Mouse (Mus musculus) erythroblast, embryonic 14.5 days (primary cell): Measurements from ENCODE around the gene Tnxb. TPM values are rescaled to one million over a fixed set of nuclear protein-coding genes. Genes with fewer than 3 reads are reported as not detected.

ENCODE experiments used
- H3K27me3 ChIP-seq: 2 replicates; pipeline ENCODE4 v1.6.1; 2012; ENCODE audit warnings: inconsistent platforms; ENCODE audit not compliant: control insufficient read depth
- H3K36me3 ChIP-seq: 2 replicates; pipeline ENCODE4 v1.6.1; 2012; ENCODE audit warnings: mild to moderate bottlenecking, inconsistent platforms; ENCODE audit not compliant: control insufficient read depth
- H3K4me1 ChIP-seq: 2 replicates; pipeline ENCODE4 v1.6.1; 2012; ENCODE audit warnings: inconsistent platforms; ENCODE audit not compliant: control insufficient read depth
- H3K4me3 ChIP-seq: replicated peaks from 2 replicates; pipeline ENCODE3; 2012; ENCODE audit warnings: moderate library complexity, mild to moderate bottlenecking, inconsistent platforms
- H3K9me3 ChIP-seq: 2 replicates; pipeline ENCODE4 v1.6.1; 2012; ENCODE audit warnings: low read length, inconsistent platforms, mixed read lengths; ENCODE audit not compliant: control insufficient read depth
- GATA1 ChIP-seq: IDR thresholded peaks from 2 replicates; pipeline ENCODE4 v1.6.1; 2012; ENCODE audit warnings: low read length, inconsistent platforms, mixed read lengths
- TAL1 ChIP-seq: IDR thresholded peaks from 3 replicates; pipeline ENCODE4 v1.6.1; 2012; ENCODE audit warnings: low read length, inconsistent platforms, mixed read lengths
- polyA plus RNA-seq: library from polyadenylated mRNA; stranded (reverse); fragments of >175 nt; gene quantifications from 2 replicates; pipeline ENCODE4 v1.2.3, GENCODE M21; 2012

Tnxb gene
- polyA plus RNA-seq, 1 experiment: not detected

DNA sequence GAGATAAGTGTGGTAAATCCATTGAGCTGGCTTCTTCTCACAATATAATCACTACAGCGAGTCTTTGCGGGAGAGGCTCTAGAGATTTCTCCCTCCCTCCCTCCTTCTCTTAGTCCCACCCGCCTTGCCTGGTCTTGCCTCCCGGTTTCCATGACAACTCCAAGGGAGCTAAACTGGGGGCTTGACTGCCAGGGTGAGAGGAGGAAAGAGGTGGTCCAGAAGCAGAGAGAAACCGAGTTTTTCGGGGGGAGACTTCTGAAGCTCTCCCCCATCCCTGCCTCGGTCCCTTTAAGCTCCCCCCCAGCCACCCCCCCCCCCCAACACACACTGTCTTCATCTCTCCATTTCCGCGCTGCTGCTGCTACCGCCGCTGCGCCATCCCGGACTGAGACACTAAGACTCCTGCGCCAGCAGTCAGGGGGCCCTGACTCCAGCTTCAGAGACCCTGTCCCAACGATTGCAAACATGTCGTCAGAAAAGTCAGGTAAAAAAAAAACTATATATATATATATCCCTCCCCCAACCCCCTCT, 41.0 kb upstream of the Tnxb start, which contains the start of gene Prrt1:
Gene Prrt1 (plus strand): TSS at position 313 of the 531 bp plus-strand sequence.
- H3K27me3 ChIP-seq: peaks cover 77% of the 10 kb centered on the region
- peaks cover 3% of the 10 kb centered on the region; the same call in 1 of the 2 replicates for H3K9me3 ChIP-seq
- TF ChIP-seq GATA1: no peak
- TF ChIP-seq TAL1: no peak
- no peak within 1 kb of the TSS for H3K4me3 ChIP-seq
- H3K4me1 ChIP-seq: peaks cover 37% of the 10 kb centered on the region
- H3K36me3 ChIP-seq: peaks cover 3% of the 10 kb centered on the region

DNA sequence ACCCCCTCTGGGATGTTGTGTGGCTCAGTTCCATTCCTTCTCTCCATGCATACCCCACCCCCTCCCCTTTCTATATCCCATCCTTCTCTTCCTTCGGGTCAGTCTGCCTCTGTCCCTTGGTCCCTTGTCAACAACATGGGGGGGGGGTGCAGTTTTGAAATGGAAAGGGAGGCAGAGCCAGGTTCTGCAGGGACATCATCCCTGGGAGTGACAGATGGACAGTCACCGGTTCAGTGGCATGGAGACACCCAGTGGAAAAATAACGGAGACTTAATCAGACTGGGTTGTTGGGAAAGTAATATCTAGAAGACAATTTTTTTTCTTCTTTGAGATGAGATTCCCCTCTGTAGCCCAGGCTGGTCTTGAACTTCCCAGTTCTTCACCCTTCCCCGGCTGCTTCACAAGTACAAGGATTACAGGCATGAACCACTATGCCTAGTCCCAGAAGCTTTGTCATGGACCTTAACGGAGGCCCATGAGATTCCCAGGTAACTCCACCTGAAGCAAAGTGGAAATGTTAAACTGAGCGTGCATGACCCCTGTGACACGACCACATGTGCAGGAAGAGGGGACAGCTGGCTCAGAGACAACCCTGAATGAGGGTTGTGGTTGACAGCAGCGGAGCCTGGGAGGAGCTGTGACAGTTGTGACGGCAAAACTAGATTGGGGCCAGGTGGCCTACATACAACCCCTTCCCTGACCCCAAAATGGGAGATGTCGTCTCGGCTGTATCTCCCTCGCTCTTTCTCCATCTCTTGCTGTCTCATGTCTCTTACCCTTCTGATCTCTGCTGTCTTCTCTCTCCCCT, 40.3 kb upstream of the Tnxb start:
- Histone ChIP-seq H3K36me3 (peaks cover 3% of the 10 kb centered on the region), H3K9me3 (peaks cover 3% of the 10 kb centered on the region; the same call in 1 of the 2 replicates), H3K27me3 (peaks cover 77% of the 10 kb centered on the region), H3K4me1 (peaks cover 37% of the 10 kb centered on the region), H3K4me3 (no peak overlapping the region)
- TF ChIP-seq TAL1 (no peak), GATA1 (no peak)

DNA sequence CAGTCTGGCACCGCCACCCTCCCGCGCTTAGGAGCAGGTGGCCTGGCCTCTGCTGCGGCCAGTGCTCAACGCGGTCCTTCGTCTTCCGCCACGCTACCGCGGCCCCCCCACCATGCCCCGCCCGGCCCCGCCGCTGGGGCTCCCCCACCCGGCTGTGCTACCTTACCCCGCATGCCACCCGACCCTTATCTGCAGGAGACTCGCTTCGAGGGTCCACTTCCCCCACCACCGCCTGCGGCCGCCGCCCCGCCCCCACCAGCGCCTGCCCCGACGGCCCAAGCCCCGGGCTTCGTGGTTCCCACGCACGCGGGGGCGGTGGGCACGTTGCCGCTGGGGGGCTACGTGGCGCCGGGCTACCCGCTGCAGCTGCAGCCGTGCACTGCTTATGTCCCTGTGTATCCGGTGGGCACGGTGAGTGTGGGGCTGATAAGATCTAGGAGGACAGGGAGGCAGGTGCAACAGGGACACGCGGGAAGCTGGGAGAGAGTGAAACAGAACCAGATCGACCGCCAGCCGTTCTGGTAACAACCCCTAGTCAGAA, 39.5 kb upstream of the Tnxb start:
- H3K36me3 ChIP-seq: no peaks in the 10 kb centered on the region
- H3K27me3 ChIP-seq: peaks cover 81% of the 10 kb centered on the region
- H3K4me1 ChIP-seq: peaks cover 35% of the 10 kb centered on the region
- H3K4me3 ChIP-seq: no peak overlapping the region
- TF ChIP-seq TAL1 (no peak), GATA1 (no peak)
- H3K9me3 ChIP-seq: peaks cover 3% of the 10 kb centered on the region; the same call in 1 of the 2 replicates

DNA sequence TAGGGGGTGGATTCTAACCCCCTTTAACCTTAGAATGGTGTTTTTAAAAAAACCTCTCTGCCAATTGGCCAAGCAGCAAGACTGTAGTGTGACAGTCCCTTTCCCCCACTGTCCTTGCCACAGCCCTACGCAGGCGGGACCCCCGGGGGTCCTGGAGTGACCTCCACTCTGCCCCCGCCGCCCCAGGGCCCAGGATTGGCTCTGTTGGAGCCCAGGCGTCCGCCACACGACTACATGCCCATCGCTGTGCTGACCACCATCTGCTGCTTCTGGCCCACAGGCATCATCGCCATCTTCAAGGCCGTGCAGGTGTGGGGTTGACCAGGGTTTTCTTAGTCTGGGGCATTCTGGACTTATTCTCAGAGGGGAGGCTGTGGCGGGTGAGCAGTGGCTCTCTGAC, 38.7 kb upstream of the Tnxb start:
- Histone ChIP-seq H3K9me3 (peaks cover 3% of the 10 kb centered on the region; the same call in 1 of the 2 replicates), H3K4me1 (peaks cover 26% of the 10 kb centered on the region), H3K27me3 (peaks cover 79% of the 10 kb centered on the region), H3K36me3 (no peaks in the 10 kb centered on the region), H3K4me3 (no peak overlapping the region)
- TF ChIP-seq TAL1 (no peak), GATA1 (no peak)

DNA sequence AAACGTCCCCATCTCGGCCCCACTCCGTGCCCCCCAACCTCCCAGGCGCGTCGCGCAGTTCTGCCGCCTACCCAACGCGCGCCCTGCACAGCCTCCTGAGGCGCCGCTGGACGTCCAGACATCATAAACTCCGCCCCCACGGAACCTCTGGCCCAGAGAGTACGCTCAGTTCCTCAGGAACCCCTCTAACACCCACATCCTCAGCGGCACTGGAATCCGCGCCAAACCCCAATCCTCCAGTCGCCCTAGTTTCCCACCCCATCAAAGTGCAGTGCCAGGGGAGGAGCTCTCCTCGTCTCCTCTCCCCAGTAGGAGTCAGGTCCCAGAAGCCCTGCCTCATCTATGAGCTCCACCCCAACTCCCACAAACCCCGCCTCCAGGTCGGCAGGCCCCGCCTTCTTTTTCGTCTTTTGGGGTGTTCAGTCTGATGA, 38.1 kb upstream of the Tnxb start:
- Histone ChIP-seq H3K9me3 (peaks cover 3% of the 10 kb centered on the region; the same call in 1 of the 2 replicates), H3K4me1 (peaks cover 21% of the 10 kb centered on the region), H3K36me3 (no peaks in the 10 kb centered on the region), H3K27me3 (peaks cover 72% of the 10 kb centered on the region), H3K4me3 (peak overlapping the region; percentile 37)
- TF ChIP-seq GATA1: no peak
- no peak for TF ChIP-seq TAL1

DNA sequence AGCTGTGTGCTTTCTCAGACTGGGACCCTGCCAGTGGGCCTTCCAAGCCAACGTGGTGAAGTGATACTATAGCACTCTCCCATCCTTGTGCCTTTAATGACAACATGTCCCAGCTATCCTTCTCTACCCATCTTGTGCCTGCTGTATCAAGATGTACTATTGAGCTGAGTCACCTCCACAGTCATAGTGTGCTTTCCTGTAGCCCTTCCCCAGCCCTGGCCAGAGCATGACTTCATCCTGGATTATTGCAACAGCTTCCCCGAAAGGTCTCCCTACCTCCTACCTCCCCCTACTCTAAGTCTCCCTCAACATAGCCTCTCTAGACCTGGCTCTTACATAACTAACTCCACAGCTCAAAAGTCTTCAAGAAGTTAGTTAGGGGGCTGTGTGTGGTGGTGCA, 34.7 kb upstream of the Tnxb start:
- TF ChIP-seq GATA1 (no peak), TAL1 (no peak)
- Histone ChIP-seq H3K27me3 (peaks cover 49% of the 10 kb centered on the region), H3K4me1 (peaks cover 13% of the 10 kb centered on the region), H3K9me3 (peaks cover 3% of the 10 kb centered on the region; the same call in 1 of the 2 replicates), H3K36me3 (no peaks in the 10 kb centered on the region), H3K4me3 (no peak overlapping the region)

DNA sequence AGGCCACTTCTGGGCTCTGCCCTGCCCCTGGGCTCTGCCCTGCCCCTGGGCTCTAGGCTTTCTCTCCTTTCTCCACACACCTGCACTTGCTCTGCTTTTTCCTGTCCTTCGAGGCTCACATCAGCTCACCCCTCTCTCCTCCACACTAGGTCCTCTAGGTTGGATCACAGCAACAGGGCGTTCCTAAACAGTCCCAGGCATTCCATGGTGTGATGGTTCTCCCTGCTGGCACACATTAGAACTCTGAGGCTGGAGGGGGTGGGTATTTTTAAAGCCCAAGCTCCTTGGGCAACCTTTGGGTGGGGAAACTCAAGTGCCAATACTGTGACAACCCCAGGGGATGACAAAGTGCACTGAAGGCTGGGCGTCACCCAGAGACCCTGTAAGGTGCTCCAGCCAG, 32.9 kb upstream of the Tnxb start:
- no peaks in the 10 kb centered on the region for H3K36me3 ChIP-seq
- H3K4me3 ChIP-seq: no peak overlapping the region
- peaks cover 44% of the 10 kb centered on the region for H3K27me3 ChIP-seq
- peaks cover under 1% of the 10 kb centered on the region for H3K4me1 ChIP-seq
- no peaks in the 10 kb centered on the region for H3K9me3 ChIP-seq
- TF ChIP-seq GATA1 (no peak), TAL1 (no peak)

DNA sequence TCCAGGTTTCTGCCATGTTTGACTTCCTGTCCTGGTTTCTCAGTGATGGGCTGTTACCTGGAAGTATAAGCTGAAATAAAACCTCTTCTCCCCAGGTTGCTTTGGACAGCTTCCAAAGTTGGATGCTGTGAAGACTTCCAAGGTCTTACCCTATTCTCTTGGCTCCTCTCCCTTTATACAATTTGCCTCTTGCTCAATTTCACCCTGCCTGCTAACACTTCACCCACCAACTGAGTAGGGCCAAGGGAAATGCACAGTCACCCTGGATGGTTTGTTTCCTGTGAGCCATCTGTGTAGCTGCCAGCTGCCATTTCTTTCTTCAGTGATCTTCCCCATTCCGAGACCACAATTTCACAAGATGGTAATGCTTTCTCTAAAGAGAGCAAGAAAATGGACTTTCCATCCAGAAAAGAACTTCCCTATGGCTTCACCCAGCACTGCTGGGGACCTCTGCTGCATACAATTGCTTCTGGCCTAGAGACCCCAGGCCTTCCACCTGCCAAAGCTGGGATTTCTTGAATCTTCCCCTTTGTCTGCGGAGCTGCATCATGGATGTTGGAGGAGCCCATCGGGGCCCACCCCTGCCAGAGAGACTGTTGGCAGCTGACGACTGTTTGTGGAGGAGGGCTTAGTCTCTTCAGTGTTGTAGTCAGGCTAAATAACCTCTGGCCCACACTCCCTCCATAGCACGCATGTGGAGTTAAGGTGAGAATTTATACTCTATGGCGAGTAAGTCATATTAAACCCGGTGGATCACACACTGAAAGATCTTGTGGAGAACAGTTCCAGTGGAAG, 30.7 kb upstream of the Tnxb start:
- H3K4me3 ChIP-seq: no peak overlapping the region
- H3K9me3 ChIP-seq: no peaks in the 10 kb centered on the region
- peaks cover 31% of the 10 kb centered on the region for H3K27me3 ChIP-seq
- TF ChIP-seq GATA1 (no peak), TAL1 (no peak)
- peaks cover 5% of the 10 kb centered on the region for H3K4me1 ChIP-seq
- H3K36me3 ChIP-seq: no peaks in the 10 kb centered on the region
